Mouse (Mus musculus) lung, embryonic 14.5 days (tissue): ENCODE data around the gene Wfdc15a. TPM values are rescaled to one million over a fixed set of nuclear protein-coding genes. Genes with fewer than 3 reads are reported as not detected.

Experiments used
- ATAC-seq: fragments of 200-750 bp; cut with Nextera tagmentation; 2 replicates; pipeline ENCODE4 v1.8.0; 2017; ENCODE audit warnings: mild to moderate bottlenecking, moderate TSS enrichment, moderate library complexity; ENCODE audit not compliant: insufficient read depth
- DNase-seq: peaks from one replicate; pipeline ENCODE4 v3.0.0-alpha.2; 2015
- H3K27ac ChIP-seq: fragments of 300-500 bp; sonication (generic); 2 replicates; pipeline ENCODE4 v1.5.1; 2014; ENCODE audit warnings: low read depth, mild to moderate bottlenecking, moderate library complexity
- H3K27me3 ChIP-seq: fragments of 300-500 bp; sonication (generic); 2 replicates; pipeline ENCODE4 v1.6.1; 2014; ENCODE audit warnings: low read length, control low read depth; ENCODE audit not compliant: insufficient read depth
- H3K36me3 ChIP-seq: fragments of 300-500 bp; sonication (generic); 2 replicates; pipeline ENCODE4 v1.6.1; 2014; ENCODE audit warnings: control low read depth; ENCODE audit not compliant: insufficient read depth
- H3K4me1 ChIP-seq: fragments of 300-500 bp; sonication (generic); 2 replicates; pipeline ENCODE4 v1.6.1; 2014; ENCODE audit warnings: antibody characterized with exemption, control low read depth; ENCODE audit not compliant: insufficient read depth
- H3K4me2 ChIP-seq: fragments of 300-500 bp; sonication (generic); 2 replicates; pipeline ENCODE4 v1.6.1; 2014; ENCODE audit warnings: mild to moderate bottlenecking
- H3K4me3 ChIP-seq: fragments of 300-500 bp; sonication (generic); 2 replicates; pipeline ENCODE4 v1.5.1; 2014; ENCODE audit warnings: low read depth, low read length
- H3K9ac ChIP-seq: fragments of 300-500 bp; sonication (generic); 2 replicates; pipeline ENCODE4 v1.6.1; 2014
- H3K9me3 ChIP-seq: fragments of 300-500 bp; sonication (generic); 2 replicates; pipeline ENCODE4 v1.6.1; 2016; ENCODE audit warnings: low read depth, low read length, control low read depth
- CTCF ChIP-seq: IDR thresholded peaks from 2 replicates; pipeline ENCODE4 v1.5.1; 2016; ENCODE audit warnings: antibody characterized with exemption, low read depth
- WGBS: fragments of 180-500 bp; shearing (Covaris S2); extraction: QIAGEN DNeasy Blood & Tissue Kit; methylation state at CpG from one replicate; pipeline ENCODE4 v1.1.7; 2014; 5-methylcytosine and 5-hydroxymethylcytosine counted together
- polyA plus RNA-seq: library from polyadenylated mRNA; unstranded; fragments of >200 nt; fragmentation: Nextera tagmentation; extraction: Ambion mirVana; gene quantifications from 2 replicates; pipeline ENCODE4 v1.2.1, GENCODE M21; 2014

The Wfdc15a gene
- polyA plus RNA-seq, 1 experiment from 2014 or later: not detected

- H3K9me3 ChIP-seq: no peaks in the 10 kb centered on the region
- ATAC-seq (no peak), DNase-seq (peak; percentile 34)
- H3K9ac ChIP-seq: no peak within 1 kb of the TSS
- no peak within 1 kb of the TSS for H3K27ac ChIP-seq
- no peaks in the 10 kb centered on the region for H3K4me1 ChIP-seq
- H3K4me2 ChIP-seq: no peak within 1 kb of the TSS
- H3K4me3 ChIP-seq: no peak within 1 kb of the TSS
- H3K27me3 ChIP-seq: no peaks in the 10 kb centered on the region
- WGBS: 69% methylated on average over 6 of the region's 6 CpGs
- TF ChIP-seq CTCF: no peak
- H3K36me3 ChIP-seq: no peaks in the 10 kb centered on the region
These were observed 9.4 kb downstream of the Wfdc15a start, which contains the start of gene Wfdc12 for GRCm38 (mm10) chr2:164190576-164190975. Gene Wfdc12, minus strand, starts transcription at chr2:164190608.

- no peak overlapping the region for H3K9ac ChIP-seq
- ATAC-seq: no peak
- 29% methylated on average over 5 of the region's 5 CpGs for WGBS
- no peak overlapping the region for H3K4me3 ChIP-seq
- no peak overlapping the region for H3K4me2 ChIP-seq
- no peak overlapping the region for H3K27ac ChIP-seq
- H3K27me3 ChIP-seq: no peaks in the 10 kb centered on the region
- TF ChIP-seq CTCF: peak; percentile 72
- DNase-seq: peak; percentile 19
- no peaks in the 10 kb centered on the region for H3K9me3 ChIP-seq
- no peaks in the 10 kb centered on the region for H3K36me3 ChIP-seq
- no peaks in the 10 kb centered on the region for H3K4me1 ChIP-seq
These were observed 11.2 kb downstream of the Wfdc15a start for GRCm38 (mm10) chr2:164188722-164189121.

GRCm38 (mm10) chr2:164184145-164184719 is 15.7 kb downstream of the Wfdc15a start:
- H3K27ac ChIP-seq: no peak overlapping the region
- H3K9me3 ChIP-seq: no peaks in the 10 kb centered on the region
- H3K4me3 ChIP-seq: no peak overlapping the region
- 37% methylated on average over 9 of the region's 9 CpGs for WGBS
- no peaks in the 10 kb centered on the region for H3K36me3 ChIP-seq
- TF ChIP-seq CTCF: no peak
- no peaks in the 10 kb centered on the region for H3K4me1 ChIP-seq
- no peak for ATAC-seq
- no peak overlapping the region for H3K9ac ChIP-seq
- no peak overlapping the region for H3K4me2 ChIP-seq
- H3K27me3 ChIP-seq: no peaks in the 10 kb centered on the region
- no peak for DNase-seq

- WGBS: 57% methylated on average over 9 of the region's 9 CpGs
- no peaks in the 10 kb centered on the region for H3K4me1 ChIP-seq
- H3K36me3 ChIP-seq: no peaks in the 10 kb centered on the region
- H3K4me2 ChIP-seq: no peak overlapping the region
- TF ChIP-seq CTCF: no peak
- ATAC-seq: no peak
- H3K9ac ChIP-seq: no peak overlapping the region
- no peak for DNase-seq
- no peak overlapping the region for H3K4me3 ChIP-seq
- no peaks in the 10 kb centered on the region for H3K9me3 ChIP-seq
- no peak overlapping the region for H3K27ac ChIP-seq
- no peaks in the 10 kb centered on the region for H3K27me3 ChIP-seq
These were observed 16.6 kb downstream of the Wfdc15a start for GRCm38 (mm10) chr2:164183340-164183739.

- H3K4me1 ChIP-seq: no peaks in the 10 kb centered on the region
- no peaks in the 10 kb centered on the region for H3K36me3 ChIP-seq
- TF ChIP-seq CTCF: no peak
- WGBS: 65% methylated on average over 7 of the region's 7 CpGs
- H3K4me3 ChIP-seq: no peak within 1 kb of the TSS
- H3K4me2 ChIP-seq: no peak within 1 kb of the TSS
- DNase-seq: no peak
- no peaks in the 10 kb centered on the region for H3K9me3 ChIP-seq
- no peak for ATAC-seq
- no peaks in the 10 kb centered on the region for H3K27me3 ChIP-seq
- H3K9ac ChIP-seq: no peak within 1 kb of the TSS
- H3K27ac ChIP-seq: no peak within 1 kb of the TSS
These were observed 17.2 kb downstream of the Wfdc15a start, which contains the start of gene Wfdc5 for GRCm38 (mm10) chr2:164182692-164183255. Gene Wfdc5, minus strand, starts transcription at chr2:164182742.

- DNase-seq (no peak), ATAC-seq (no peak)
- Histone ChIP-seq H3K36me3 (no peaks in the 10 kb centered on the region), H3K27me3 (no peaks in the 10 kb centered on the region), H3K9me3 (no peaks in the 10 kb centered on the region), H3K9ac (no peak overlapping the region), H3K4me1 (no peaks in the 10 kb centered on the region), H3K4me3 (no peak overlapping the region), H3K4me2 (no peak overlapping the region), H3K27ac (no peak overlapping the region)
- WGBS: 64% methylated on average over 4 of the region's 4 CpGs
- no peak for TF ChIP-seq CTCF
These were observed 19.2 kb downstream of the Wfdc15a start for GRCm38 (mm10) chr2:164180770-164181169.

GRCm38 (mm10) chr2:164180124-164180523 is 19.8 kb downstream of the Wfdc15a start:
- WGBS: 40% methylated on average over 3 of the region's 3 CpGs
- H3K9ac ChIP-seq: no peak overlapping the region
- ATAC-seq: no peak
- peak; percentile 25 for DNase-seq
- H3K4me1 ChIP-seq: no peaks in the 10 kb centered on the region
- TF ChIP-seq CTCF: peak; percentile 57
- no peaks in the 10 kb centered on the region for H3K36me3 ChIP-seq
- no peaks in the 10 kb centered on the region for H3K27me3 ChIP-seq
- no peak overlapping the region for H3K4me3 ChIP-seq
- no peaks in the 10 kb centered on the region for H3K9me3 ChIP-seq
- no peak overlapping the region for H3K27ac ChIP-seq
- no peak overlapping the region for H3K4me2 ChIP-seq
